Mouse (Mus musculus): ENCODE measurements around the gene Elovl3.

DNA sequence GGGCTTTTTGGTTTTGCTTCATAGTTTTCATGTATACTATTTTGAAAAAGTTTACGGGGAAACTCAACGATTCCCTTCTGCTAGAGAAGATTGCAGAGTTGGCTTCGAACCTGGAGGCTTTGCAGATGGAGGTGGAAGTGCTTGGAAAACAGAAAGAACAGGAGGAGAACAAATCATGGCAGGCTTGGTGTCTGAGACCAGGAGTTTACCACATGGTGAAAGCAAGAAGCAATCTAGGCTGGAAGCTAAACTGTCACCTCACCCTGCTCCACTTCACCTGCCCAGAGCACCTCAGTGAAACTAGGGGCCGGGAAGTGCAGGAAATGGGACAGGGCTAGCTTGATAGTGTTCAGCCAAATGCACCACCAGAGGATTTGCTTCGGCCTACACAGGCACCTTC lies 35.3 kb upstream of the Elovl3 start:
- TF ChIP-seq CTCF (IDR thresholded peaks at IDR 0.05; ENCODE audit: borderline replicate concordance, insufficient read depth, low read length) (no peak), POLR2A (IDR thresholded peaks at IDR 0.05; ENCODE audit: low read depth, low read length) (no peak)
